Mouse (Mus musculus): ENCODE results near the gene Emp2.
"Not testable (repeated sequence)": the region's sequence is repeated elsewhere in the genome, so short reads cannot be mapped to it uniquely, and the experiment has no call there.

Emp2 gene

DNA sequence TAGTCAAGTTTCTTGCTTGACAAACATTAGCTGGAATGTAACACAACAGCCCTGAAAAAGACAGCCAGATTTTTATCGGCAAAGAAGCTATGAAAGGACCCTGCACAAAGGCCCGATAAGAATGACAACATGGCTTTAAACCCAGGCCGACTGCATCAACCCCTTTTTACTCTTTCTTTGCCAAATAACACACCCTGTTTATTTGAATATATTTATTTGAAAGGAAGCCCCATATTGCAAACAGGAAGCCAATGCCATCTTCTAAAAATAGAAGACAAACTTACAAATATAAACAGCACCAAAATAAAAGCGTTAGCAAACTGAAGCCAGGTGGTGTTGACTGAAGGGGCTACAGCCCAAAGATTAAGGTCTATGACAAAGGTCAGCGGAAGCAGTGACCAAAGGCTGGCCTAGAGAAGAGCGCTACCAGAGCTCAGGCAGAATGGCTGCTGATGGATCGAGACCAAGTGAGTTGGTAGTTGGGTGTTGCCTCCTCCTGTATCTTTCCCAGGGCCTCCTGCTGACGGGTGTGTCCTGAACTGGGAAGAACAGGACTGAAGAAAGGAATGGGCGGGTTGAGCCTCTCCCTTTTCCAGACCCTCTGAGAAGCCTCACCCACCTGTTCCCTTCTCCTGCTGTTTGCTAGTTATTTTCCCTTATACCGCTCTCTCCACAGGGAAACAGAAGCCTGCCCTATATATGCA is 2.9 kb upstream of the Emp2 start:
- DNase-seq: no peak

DNA sequence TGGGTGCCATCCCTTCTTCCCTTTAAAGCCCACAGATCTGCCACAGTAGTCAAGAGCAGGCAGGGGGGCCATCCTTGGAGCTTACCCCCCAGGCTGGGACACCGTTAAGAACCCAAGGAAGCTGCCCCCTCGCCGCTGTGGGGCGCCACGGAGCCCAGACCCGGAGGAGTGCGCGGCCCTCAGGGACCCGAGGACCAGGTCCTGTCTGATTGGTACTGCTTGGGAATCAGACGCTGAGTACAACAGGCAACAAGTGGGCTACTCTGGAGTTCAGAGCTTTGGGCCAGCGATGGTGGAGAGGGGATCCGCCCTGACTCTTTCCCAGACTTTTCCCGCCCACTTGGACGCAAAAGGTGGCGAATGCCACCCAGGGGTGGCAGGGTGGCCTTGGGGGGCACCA is 542 bp downstream of the Emp2 start:
- no peak for DNase-seq

DNA sequence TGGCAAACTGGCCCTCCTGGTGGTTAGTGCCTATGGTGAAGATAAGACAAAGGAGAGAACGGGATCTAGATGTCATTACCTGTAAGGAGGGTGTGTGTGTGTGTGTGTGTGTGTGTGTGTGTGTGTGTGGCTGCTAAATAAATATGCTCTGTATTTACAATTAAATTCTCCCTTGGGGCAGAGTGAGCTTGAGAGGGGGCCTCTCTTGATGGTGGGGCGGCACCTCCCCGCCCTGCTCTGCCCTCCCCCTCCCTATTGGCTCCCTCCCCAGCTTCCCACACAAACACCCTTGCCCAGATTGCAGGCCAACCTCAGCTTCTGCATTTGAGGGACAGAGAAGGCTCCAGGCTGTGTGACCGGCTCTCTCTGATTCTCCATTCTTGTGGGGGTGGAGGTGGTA is 1.8 kb downstream of the Emp2 start:
- DNase-seq: no peak

DNA sequence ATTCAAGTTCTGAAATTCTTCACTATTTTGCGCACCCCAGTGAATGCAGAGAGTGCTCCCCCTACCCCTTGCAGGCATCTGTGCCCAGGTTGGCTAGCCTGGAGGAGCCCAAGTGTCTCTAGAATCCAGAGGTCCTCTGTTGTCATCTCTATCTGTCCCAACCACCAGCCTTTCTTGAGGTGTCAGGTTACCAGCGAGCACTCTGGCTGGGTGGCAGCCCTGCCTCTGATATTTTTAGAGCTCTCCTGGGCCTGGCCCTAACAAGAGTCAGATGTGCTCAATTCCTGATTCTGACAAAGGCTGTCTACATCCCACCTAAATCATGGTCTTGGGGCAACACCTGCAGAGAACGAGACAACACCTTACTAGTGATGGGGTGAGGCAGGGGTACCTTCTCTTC is 2.7 kb downstream of the Emp2 start:
- DNase-seq: no peak

DNA sequence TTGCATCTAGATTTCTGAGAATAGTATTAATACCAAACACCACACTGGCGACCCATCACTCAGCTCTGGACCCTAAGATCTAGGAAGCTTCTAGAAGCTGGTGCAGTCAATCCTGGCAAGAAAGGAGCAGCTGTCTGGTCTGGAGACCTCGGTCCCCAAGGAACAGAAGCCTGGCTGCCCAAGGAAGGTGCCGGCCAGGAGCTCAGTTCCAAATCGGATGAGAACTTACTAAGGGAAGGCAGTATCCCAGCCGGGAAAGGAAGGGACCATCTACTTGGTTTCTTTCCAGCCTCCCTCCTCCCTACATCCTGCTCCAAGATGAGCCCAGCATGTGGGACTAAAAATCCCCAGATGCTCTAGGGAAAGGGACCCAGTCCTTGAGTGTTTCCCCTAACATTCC is 3.3 kb downstream of the Emp2 start:
- no peak for DNase-seq

DNA sequence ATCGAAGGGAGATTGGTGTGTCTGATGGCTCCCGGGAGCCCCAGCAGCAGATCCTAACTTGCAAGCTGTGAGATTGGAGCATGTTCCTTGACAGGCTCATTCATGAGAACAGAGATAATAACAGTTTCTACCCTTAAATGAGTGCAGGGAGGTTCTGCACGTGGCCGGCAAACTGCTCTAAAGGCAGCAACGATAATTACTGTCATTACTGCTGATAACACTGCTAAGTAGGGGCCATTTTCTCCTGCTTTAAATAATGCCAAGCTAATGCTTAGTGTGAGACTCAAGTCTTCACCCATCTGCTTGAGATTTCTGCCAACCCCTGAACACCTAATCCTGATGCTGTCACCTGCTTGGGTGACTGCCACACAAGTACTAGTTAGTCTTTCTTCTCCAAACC is 6.4 kb downstream of the Emp2 start:
- DNase-seq: no peak

DNA sequence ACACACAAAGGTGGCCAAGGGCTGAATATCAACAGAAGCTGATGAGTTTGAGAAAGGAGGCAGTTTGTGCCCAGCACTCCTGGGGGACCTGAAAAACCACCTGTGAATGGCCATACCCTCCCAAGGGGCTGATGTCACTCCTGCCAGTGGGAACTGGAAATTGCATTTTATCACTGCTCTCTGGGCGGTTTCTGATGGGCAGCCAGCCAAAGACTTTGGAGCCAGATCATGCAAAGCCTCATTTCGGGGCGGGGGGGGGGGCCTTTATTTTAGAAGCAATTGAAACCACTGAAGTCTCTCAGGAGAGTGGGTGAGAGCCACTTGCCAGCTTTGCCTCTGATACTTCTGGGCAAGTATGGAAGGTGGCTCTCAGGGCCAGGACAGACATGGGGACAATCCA is 7.7 kb downstream of the Emp2 start:
- no peak for DNase-seq

DNA sequence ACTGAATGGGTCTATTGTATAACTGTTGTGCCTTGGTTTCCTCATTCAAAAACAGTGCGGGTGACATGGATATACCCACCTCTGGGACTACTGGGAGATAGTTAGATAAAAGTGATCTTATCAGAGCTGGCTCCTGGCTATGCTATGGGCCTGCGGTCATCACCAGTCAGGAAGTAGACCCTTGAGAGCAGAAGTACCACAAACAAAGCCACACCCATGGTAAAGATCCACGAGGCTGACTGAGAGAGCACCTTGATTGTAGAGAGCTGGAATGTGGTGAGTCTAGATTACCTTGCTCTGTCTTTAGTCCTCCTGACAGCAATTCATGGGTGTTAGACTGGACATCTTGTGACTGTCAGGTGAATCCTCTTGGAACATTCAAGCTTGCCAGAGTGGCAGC is 12.4 kb downstream of the Emp2 start:
- DNase-seq: no peak

DNA sequence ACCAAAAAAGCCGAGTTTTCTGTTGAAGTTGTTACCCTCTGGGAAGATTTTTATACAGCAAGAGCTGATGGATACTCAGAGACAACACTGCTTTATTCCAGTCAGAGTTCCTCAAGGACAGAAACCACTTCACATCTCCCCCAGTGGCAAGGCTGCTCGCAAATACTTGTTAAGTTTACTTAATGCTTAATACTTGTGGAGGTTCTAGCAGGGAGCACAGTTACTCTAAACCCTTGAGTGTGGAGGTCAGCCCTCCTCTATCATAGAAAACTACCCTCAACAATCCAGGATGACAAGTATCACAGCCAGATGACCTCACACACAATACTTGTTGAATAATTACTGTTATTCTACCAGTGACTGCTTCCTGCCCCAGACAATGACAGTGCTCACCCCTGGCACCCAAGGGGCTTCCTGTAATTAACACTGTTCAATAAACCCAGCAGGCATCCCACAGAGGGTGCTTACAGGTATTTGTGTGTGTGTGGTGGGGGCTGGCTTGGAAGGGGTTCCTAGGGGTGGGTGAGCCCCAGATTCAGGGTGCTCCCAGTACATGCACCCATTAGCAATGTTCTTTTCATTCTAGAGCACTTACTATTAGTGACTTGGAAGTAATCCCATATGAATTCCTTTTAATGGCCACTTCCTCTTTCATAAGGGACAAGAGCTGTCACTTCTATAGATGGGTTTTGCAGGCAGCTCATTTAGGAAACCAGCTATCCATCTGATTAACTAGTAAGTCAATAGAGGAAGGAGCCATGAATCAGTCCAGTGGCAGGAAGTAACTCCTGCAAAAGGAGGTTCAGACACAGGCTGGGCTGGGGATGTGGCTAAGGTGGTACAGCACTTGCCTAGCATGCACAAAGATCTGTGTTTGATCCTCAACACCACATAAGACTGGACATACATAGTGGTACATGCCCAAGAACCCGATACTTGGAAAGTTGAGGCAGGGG is 13.3 kb downstream of the Emp2 start:
- no peak for DNase-seq

DNA sequence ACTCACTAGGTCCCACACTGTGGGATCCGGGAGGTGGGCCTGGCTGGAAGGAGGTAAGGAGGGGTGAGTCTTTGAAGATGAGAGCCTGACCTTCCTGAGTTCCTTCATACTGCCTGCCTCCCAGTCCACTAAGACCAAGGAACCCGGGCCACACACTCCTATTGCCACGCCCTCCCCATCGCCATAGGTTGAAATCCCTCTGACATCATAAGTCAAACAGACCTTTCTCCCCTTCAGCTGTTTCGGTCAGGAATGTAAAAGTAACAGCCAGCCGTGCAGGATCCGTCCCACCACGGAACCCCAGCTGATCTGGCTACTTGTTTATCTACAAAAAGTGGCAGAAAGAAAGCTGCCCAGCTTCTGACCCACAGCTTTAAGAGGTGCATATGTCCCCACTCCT is 14.1 kb downstream of the Emp2 start:
- no peak for DNase-seq

DNA sequence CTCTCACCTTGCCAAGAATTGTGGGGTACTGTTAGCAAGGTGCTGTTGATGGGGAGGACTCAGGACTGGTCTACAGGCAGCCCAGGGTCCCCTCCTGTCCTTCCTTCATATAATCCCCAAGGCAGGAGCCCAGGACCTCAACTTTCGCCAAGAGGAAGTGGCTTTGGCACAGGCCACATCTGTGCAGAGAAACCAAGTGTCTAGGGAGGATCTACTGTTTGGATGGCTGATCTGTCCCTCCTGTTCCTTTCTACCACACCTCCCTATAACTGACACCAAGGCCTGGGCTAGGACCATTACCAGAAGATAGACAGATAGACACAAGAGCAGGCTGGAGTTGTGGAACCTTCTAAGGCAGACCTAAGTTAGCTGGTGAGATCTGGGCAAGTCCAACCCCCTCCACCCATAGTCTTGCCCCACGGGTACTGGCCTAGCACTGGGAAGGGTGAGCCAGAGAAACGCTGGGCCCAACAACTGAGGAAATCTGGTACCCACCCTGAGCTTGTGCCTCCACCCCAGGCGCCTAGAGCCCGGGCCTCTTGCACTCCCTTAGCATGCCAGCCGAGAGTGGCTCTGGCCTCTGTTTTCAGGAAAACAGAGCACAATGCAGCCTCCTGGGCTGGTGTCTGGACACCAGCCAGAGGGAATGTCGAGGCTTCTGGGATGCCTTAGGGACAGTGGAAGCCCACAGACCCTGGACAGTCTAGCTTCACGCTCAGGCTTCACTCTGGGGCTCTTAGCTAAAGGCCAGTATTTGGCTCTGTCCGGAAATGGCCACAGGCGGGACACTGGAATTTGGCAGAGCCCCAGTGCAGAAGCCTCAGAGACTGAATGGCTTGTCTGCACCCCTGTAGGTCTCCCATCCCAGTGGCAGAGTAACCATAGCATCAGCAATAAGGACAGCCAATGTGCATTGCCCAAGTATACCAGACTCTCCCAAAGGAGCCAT is 15.8 kb downstream of the Emp2 start:
- DNase-seq: no peak

DNA sequence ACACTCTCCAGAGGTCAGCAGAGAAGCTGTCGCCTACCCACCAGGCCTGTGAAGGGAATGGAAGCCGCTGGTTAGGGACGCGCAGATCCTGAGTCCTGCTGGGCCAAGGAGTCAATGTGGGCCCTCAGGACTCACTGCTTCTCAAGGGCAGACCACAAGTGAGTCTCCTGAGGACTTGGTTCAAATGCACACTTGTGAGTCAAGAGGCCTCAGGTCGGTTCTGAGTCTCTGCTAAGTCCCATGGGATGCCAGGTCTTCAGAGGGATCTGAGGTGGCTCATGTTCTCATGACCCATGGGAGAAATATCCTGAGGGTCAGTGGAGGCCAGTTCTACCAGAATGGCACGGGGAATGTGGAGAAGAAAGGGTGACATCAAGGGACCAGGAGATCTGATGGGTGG is 25.7 kb downstream of the Emp2 start:
- no peak for DNase-seq

DNA sequence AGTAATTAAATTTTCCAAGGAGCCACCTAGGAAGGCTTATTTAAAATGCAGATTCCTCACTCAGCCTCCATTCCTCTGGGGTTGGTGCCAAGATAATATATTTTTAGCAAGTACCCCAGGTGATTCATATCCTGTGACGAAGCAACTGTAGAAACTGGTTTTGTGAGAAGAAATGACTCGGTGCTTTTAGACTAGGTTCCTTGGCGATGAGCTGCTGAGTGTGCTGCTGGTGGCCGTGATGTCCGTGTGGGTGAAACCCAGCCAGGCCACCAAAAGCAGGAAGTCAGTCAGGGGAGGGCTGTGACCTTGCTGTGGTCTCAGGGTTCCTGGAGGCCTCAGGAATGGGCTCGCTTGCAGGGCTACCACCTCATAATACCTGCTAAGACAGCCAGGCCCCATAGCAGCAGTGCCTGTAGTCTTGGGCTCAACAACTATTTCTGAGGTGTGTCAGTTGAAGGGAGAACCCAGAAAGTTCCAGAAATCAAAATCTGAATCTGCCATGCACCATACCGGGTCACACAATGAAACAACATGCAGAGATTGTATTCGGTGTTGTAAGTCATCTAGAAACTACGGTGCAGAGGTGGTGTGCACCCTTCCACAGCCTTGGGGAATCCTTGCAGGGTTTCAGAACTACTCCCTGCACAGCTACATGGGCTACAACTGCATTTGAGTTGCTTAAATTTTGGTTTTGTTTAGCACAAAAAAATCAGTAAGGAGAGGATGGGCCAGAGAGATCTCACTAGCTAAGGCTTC is 27.1 kb downstream of the Emp2 start:
- peak; percentile 8 for DNase-seq

DNA sequence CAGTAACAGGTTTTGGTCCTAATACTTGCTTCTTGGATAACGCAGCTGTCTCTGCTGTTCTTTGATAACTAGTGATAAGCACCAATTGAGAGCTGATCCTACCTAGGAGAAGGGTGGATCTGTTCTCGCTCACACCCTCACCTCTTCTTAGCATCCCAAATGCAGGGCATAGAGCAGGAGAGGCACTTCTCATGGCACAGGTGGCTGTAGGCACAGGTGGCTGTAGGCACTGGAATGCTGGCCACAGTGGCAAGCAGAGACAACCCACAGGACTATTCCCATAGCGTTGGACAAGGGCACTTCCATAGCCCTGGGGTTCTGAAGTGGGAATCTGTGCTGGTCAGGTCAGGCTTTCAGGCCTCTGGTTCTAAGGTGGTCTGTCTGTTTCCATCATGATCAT is 31.9 kb downstream of the Emp2 start:
- DNase-seq: no peak

DNA sequence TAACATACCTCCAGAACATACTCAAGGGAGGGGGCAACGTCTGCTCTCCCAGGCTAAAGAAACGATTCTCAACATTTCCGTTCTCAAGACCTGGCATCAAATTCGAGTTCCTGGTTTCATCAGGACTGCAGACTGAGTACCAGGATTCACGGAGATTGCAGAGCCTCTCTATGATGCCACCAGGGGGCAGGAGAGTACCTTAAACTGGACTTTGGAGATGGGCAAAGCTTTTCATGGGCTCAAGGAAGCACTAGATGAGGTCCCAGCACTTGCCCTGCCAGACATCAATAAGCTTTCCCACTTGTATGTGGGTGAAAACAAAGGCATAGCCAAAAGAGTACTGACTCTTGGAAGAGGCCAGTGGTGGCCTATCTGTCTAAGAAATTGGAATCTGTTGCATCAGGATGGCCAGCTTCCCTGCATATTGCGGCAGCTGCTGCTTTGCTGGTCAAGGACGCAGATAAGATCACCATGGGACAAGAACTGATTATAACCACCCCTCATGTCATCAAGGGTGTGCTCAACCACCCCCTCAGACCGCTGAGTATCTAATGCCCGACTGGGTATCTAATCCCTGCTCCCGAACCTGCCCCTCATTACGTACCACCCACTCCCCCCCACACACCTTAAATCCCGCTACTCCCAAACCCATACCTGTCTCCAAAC is 33.3 kb downstream of the Emp2 start:
- DNase-seq: peak; percentile 68

DNA sequence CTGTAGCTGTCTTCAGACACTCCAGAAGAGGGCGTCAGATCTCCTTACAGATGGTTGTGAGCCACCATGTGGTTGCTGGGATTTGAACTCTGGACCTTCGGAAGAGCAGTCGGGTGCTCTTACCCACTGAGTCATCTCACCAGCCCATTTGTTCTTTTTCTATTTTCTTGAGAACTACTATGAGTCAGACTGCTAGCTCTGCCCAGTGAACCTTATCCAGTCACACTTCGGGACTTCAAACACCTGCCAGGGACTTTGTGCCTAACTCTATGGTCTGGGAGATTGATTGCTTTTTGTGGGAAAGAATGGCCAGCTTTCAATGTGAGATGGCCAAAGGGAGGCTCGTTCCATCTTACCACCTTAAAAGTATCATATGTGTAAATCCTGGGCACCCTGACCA is 37.0 kb downstream of the Emp2 start:
- DNase-seq: not testable (repeated sequence)

DNA sequence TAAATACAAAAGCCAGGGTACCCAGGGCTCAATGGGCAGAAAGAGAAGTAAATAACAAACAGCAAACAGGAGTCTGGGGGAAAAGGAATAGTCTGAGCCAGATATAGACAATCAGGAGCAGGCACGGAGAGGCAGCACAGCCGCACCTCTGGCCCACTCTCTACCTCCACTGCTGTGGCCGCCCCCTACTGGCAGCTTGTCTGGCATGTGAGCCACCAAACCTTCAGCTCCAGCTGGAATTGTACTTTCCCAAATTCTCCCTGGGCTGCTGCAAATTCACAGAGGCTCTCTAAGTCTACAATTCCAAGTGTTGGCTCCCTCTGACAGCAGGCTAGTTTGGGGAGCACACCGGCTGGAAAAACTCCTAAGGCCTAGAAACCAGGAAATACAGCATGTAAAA is 39.3 kb downstream of the Emp2 start:
- peak; percentile 16 for DNase-seq

DNA sequence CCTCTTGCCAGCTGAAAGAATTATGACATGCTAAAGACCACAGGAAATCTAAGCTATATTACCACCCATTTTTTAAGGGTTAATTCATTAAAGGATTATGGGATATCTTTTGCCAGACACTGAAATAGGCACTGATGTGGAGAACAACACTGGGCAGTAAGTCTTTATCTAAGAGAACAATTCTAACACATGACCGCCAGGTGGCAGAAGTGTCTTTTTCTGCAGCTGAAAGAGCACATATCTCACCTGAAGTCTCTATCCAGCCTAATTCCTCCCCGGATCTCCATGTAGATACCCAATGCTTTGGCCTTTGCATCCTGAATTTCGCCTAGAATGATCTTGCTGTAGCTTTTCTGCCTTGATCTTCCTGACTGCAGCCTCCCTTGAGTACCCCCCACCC is 41.5 kb downstream of the Emp2 start:
- peak; percentile 43 for DNase-seq

DNA sequence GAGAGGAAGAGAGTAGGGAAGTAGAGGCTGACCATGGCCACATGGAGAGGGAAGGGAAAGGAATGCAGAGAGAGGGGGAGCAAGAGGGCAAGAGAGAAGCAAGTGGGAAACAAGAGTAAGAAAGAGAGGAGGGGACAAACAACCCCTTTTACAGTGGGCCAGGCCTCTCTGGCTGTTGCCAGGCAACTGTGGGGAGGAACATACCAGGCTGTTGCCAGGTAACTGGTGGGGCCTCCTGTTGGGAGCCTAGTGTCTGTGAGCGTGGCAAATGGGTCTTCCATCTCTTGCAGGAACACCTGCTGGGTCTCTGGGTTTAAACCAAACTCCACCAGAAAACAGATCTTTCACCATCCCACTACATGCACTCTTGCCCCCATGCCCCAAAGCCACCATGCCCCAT is 59.8 kb downstream of the Emp2 start:
- no peak for DNase-seq

DNA sequence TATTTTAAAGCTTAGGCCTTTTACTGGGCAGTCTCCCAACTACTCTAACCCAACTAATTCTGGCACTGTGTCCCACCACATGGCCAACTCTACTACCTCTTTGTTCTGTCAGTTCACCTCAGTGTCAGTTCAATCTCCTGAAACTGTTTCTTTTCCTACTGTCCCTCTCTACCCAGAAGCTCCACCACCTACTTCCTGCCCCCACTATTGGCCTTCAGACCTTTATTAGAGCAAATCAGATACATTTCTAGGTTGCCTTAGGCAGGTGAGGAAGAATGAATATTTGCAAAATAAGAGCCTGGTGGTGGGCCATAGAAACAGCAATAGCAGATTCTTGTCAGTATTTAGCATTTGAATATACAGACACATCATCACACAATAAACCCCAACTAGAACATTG is 77.2 kb downstream of the Emp2 start:
- DNase-seq: no peak
